Mouse (Mus musculus) embryonic facial prominence, embryonic 14.5 days (tissue): ENCODE data around the gene Mdm2. TPM values are rescaled to one million over a fixed set of nuclear protein-coding genes. Genes with fewer than 3 reads are reported as not detected.

ENCODE experiments used
- ATAC-seq: fragments of 200-750 bp; cut with Nextera tagmentation; 2 replicates; pipeline ENCODE4 v1.8.0; 2017; ENCODE audit warnings: low read depth, moderate number of reproducible peaks, moderate TSS enrichment
- DNase-seq: peaks from one replicate; pipeline ENCODE4 v3.0.0-alpha.2; 2015; ENCODE audit warnings: low spot score
- H3K27ac ChIP-seq: fragments of 300-500 bp; sonication (generic); replicated peaks from 2 replicates; pipeline ENCODE4 v1.5.1; 2014; ENCODE audit warnings: low read depth, mild to moderate bottlenecking, low read length, moderate library complexity
- H3K27me3 ChIP-seq: fragments of 300-500 bp; sonication (generic); replicated peaks from 2 replicates; pipeline ENCODE4 v1.6.1; 2014; ENCODE audit warnings: low read length; ENCODE audit not compliant: control insufficient read depth, insufficient read depth
- H3K36me3 ChIP-seq: fragments of 300-500 bp; sonication (generic); 2 replicates; pipeline ENCODE4 v1.6.1; 2014; ENCODE audit warnings: low read length, mixed read lengths; ENCODE audit not compliant: control insufficient read depth, insufficient read depth
- H3K4me1 ChIP-seq: fragments of 300-500 bp; sonication (generic); 2 replicates; pipeline ENCODE4 v1.6.1; 2014; ENCODE audit warnings: antibody characterized with exemption, low read length; ENCODE audit not compliant: control insufficient read depth, insufficient read depth
- H3K4me2 ChIP-seq: fragments of 300-500 bp; sonication (generic); 2 replicates; pipeline ENCODE4 v1.6.1; 2014; ENCODE audit warnings: low read depth, mild to moderate bottlenecking, low read length, moderate library complexity, mixed read lengths
- H3K4me3 ChIP-seq: fragments of 300-500 bp; sonication (generic); 2 replicates; pipeline ENCODE4 v1.5.1; 2014; ENCODE audit warnings: low read depth, mild to moderate bottlenecking, low read length
- H3K9ac ChIP-seq: fragments of 300-500 bp; sonication (generic); 2 replicates; pipeline ENCODE4 v1.6.1; 2014; ENCODE audit warnings: low read depth, mild to moderate bottlenecking, low read length, moderate library complexity, mixed read lengths
- H3K9me3 ChIP-seq: fragments of 300-500 bp; sonication (generic); 2 replicates; pipeline ENCODE4 v1.6.1; 2016; ENCODE audit warnings: low read length; ENCODE audit not compliant: control insufficient read depth
- WGBS: fragments of 180-500 bp; shearing (Covaris S2); extraction: QIAGEN DNeasy Blood & Tissue Kit; methylation state at CpG from one replicate; pipeline ENCODE4 v1.1.7; 2014; 5-methylcytosine and 5-hydroxymethylcytosine counted together
- polyA plus RNA-seq: library from polyadenylated mRNA; unstranded; fragments of >200 nt; fragmentation: Nextera tagmentation; extraction: Ambion mirVana; gene quantifications from 2 replicates; pipeline ENCODE4 v1.2.1, GENCODE M21; 2014

Gene Mdm2
- polyA plus RNA-seq, 1 experiment from 2014 or later = 34.1 TPM

- Histone ChIP-seq H3K27me3 (no peaks in the 10 kb centered on the region), H3K9ac (no peak overlapping the region), H3K4me1 (no peaks in the 10 kb centered on the region), H3K27ac (no peak overlapping the region), H3K4me3 (no peak overlapping the region), H3K4me2 (no peak overlapping the region), H3K9me3 (no peaks in the 10 kb centered on the region), H3K36me3 (peaks cover 93% of the 10 kb centered on the region)
- no peak for ATAC-seq
- no peak for DNase-seq
- 93% methylated on average over 6 of the region's 6 CpGs for WGBS
These were observed 16.2 kb downstream of the Mdm2 start for GRCm38 (mm10) chr10:117694255-117694953.

GRCm38 (mm10) chr10:117692953-117693352 lies 17.6 kb downstream of the Mdm2 start:
- no peaks in the 10 kb centered on the region for H3K27me3 ChIP-seq
- 96% methylated on average over 5 of the region's 5 CpGs for WGBS
- H3K9me3 ChIP-seq = no peaks in the 10 kb centered on the region
- no peaks in the 10 kb centered on the region for H3K4me1 ChIP-seq
- H3K36me3 ChIP-seq = peaks cover 93% of the 10 kb centered on the region
- no peak for ATAC-seq
- no peak overlapping the region for H3K4me3 ChIP-seq
- no peak overlapping the region for H3K27ac ChIP-seq
- no peak overlapping the region for H3K9ac ChIP-seq
- DNase-seq = no peak
- no peak overlapping the region for H3K4me2 ChIP-seq

- Histone ChIP-seq H3K9me3 (no peaks in the 10 kb centered on the region), H3K36me3 (peaks cover 85% of the 10 kb centered on the region), H3K4me1 (no peaks in the 10 kb centered on the region), H3K27ac (no peak overlapping the region), H3K4me3 (no peak overlapping the region), H3K9ac (no peak overlapping the region), H3K4me2 (no peak overlapping the region), H3K27me3 (no peaks in the 10 kb centered on the region)
- ATAC-seq (no peak), DNase-seq (no peak)
These were observed 18.4 kb downstream of the Mdm2 start for GRCm38 (mm10) chr10:117692173-117692572.

GRCm38 (mm10) chr10:117691389-117691968 lies 19.1 kb downstream of the Mdm2 start:
- ATAC-seq = no peak
- Histone ChIP-seq H3K27ac (no peak overlapping the region), H3K9me3 (no peaks in the 10 kb centered on the region), H3K27me3 (no peaks in the 10 kb centered on the region), H3K4me2 (no peak overlapping the region), H3K4me3 (no peak overlapping the region), H3K9ac (no peak overlapping the region), H3K4me1 (no peaks in the 10 kb centered on the region), H3K36me3 (peaks cover 79% of the 10 kb centered on the region)
- 96% methylated on average over 10 of the region's 10 CpGs for WGBS
- DNase-seq = no peak

- H3K9ac ChIP-seq = no peak overlapping the region
- H3K4me3 ChIP-seq = no peak overlapping the region
- no peaks in the 10 kb centered on the region for H3K27me3 ChIP-seq
- WGBS = 99% methylated on average over 3 of the region's 3 CpGs
- H3K36me3 ChIP-seq = peaks cover 72% of the 10 kb centered on the region
- no peak overlapping the region for H3K4me2 ChIP-seq
- DNase-seq = no peak
- H3K27ac ChIP-seq = no peak overlapping the region
- H3K9me3 ChIP-seq = no peaks in the 10 kb centered on the region
- ATAC-seq = no peak
- no peaks in the 10 kb centered on the region for H3K4me1 ChIP-seq
These were observed 19.7 kb downstream of the Mdm2 start for GRCm38 (mm10) chr10:117690770-117691296.

GRCm38 (mm10) chr10:117690101-117690352 lies 20.5 kb downstream of the Mdm2 start:
- 71% methylated on average over 2 of the region's 2 CpGs for WGBS
- ATAC-seq = no peak
- Histone ChIP-seq H3K36me3 (peaks cover 64% of the 10 kb centered on the region), H3K4me2 (no peak overlapping the region), H3K9ac (no peak overlapping the region), H3K27me3 (no peaks in the 10 kb centered on the region), H3K4me1 (no peaks in the 10 kb centered on the region), H3K4me3 (no peak overlapping the region), H3K27ac (no peak overlapping the region), H3K9me3 (no peaks in the 10 kb centered on the region)
- no peak for DNase-seq

GRCm38 (mm10) chr10:117689297-117690100 lies 21.1 kb downstream of the Mdm2 start:
- Histone ChIP-seq H3K27ac (no peak overlapping the region), H3K36me3 (peaks cover 59% of the 10 kb centered on the region), H3K4me1 (no peaks in the 10 kb centered on the region), H3K4me3 (no peak overlapping the region), H3K4me2 (no peak overlapping the region), H3K9me3 (no peaks in the 10 kb centered on the region), H3K9ac (no peak overlapping the region), H3K27me3 (no peaks in the 10 kb centered on the region)
- 94% methylated on average over 11 of the region's 11 CpGs for WGBS
- ATAC-seq (no peak), DNase-seq (no peak)

- no peaks in the 10 kb centered on the region for H3K27me3 ChIP-seq
- H3K9ac ChIP-seq = no peak overlapping the region
- 84% methylated on average over 13 of the region's 13 CpGs for WGBS
- no peak overlapping the region for H3K4me3 ChIP-seq
- no peak overlapping the region for H3K27ac ChIP-seq
- peak; percentile 43 for DNase-seq
- H3K9me3 ChIP-seq = no peaks in the 10 kb centered on the region
- peaks cover 50% of the 10 kb centered on the region for H3K36me3 ChIP-seq
- peak; percentile 66; the same call in 1 of the 2 replicates for ATAC-seq
- no peaks in the 10 kb centered on the region for H3K4me1 ChIP-seq
- no peak overlapping the region for H3K4me2 ChIP-seq
These were observed 22.1 kb downstream of the Mdm2 start for GRCm38 (mm10) chr10:117688204-117689151.
